Mouse (Mus musculus): ENCODE data around the gene Olfr884. TPM values are rescaled to one million over a fixed set of nuclear protein-coding genes. Genes with fewer than 3 reads are reported as not detected.
A peak's percentile ranks its signal among the peaks of the same experiment; 100 is the strongest.

The Olfr884 gene
- polyA plus RNA-seq (2015; fragmentation: Nextera tagmentation; extraction: Ambion mirVana): not detected in 2 replicates

- no peak within 1 kb of the TSS for H3K27ac ChIP-seq (ENCODE audit: low read length)
- H3K4me3 ChIP-seq (ENCODE audit: low read depth, low read length): no peak within 1 kb of the TSS
- no peaks in the 10 kb centered on the region for H3K4me1 ChIP-seq (ENCODE audit: insufficient read depth, low read depth, low read length)
- H3K9ac ChIP-seq (replicated peaks; ENCODE audit: low read depth): no peak within 1 kb of the TSS
- DNase-seq (ENCODE audit: low spot score) (no peak), ATAC-seq (no peak)
- TF ChIP-seq EP300 (IDR thresholded peaks at IDR 0.05) (no peak), CTCF (IDR thresholded peaks at IDR 0.05) (no peak)
- no peaks in the 10 kb centered on the region for H3K36me3 ChIP-seq (ENCODE audit: insufficient read depth, low read length)
- H3K27me3 ChIP-seq (replicated peaks; ENCODE audit: insufficient read depth, low read length): no peaks in the 10 kb centered on the region
- WGBS: 49% methylated on average over 1 of the region's 1 CpGs
- H3K4me2 ChIP-seq (replicated peaks; ENCODE audit: low read depth, low read length): no peak within 1 kb of the TSS
- no peaks in the 10 kb centered on the region for H3K9me3 ChIP-seq (ENCODE audit: low read length)
Observed at GRCm38 (mm10) chr9:38046255-38046654, at the start of gene Olfr884. Olfr884 (plus strand) TSS chr9:38046555.

GRCm38 (mm10) chr9:37998581-37999204 lies 47.7 kb upstream of the Olfr884 start:
- TF ChIP-seq EP300 (IDR thresholded peaks at IDR 0.05) (no peak), CTCF (IDR thresholded peaks at IDR 0.05) (0 out of 2 replicates have a peak, but pooled peaks have one; percentile 11)
- DNase-seq (ENCODE audit: low spot score): no peak
- 31% methylated on average over 2 of the region's 2 CpGs for WGBS

GRCm38 (mm10) chr9:38000021-38000420 lies 46.3 kb upstream of the Olfr884 start:
- Histone ChIP-seq H3K4me1 (ENCODE audit: insufficient read depth, low read depth, low read length) (no peaks in the 10 kb centered on the region), H3K27me3 (replicated peaks; ENCODE audit: insufficient read depth, low read length) (no peaks in the 10 kb centered on the region), H3K27ac (ENCODE audit: low read length) (no peak overlapping the region), H3K9ac (replicated peaks; ENCODE audit: low read depth) (no peak overlapping the region), H3K9me3 (ENCODE audit: low read length) (no peaks in the 10 kb centered on the region), H3K4me2 (replicated peaks; ENCODE audit: low read depth, low read length) (no peak overlapping the region), H3K36me3 (ENCODE audit: insufficient read depth, low read length) (no peaks in the 10 kb centered on the region), H3K4me3 (ENCODE audit: low read depth, low read length) (no peak overlapping the region)
- peak; percentile 5 for DNase-seq (ENCODE audit: low spot score)
- whole genome bisulfite sequencing: 43% methylated on average over 1 of the region's 1 CpGs
- TF ChIP-seq CTCF (IDR thresholded peaks at IDR 0.05): no peak
- TF ChIP-seq EP300 (IDR thresholded peaks at IDR 0.05): no peak
- ATAC-seq: no peak

More at GRCm38 (mm10) chr9:37998581-37999204, 47.7 kb upstream of the Olfr884 start:
- Histone ChIP-seq H3K9me3 (ENCODE audit: low read length) (no peaks in the 10 kb centered on the region), H3K27ac (ENCODE audit: low read length) (no peak overlapping the region), H3K27me3 (replicated peaks; ENCODE audit: insufficient read depth, low read length) (no peaks in the 10 kb centered on the region), H3K9ac (replicated peaks; ENCODE audit: low read depth) (no peak overlapping the region), H3K4me2 (replicated peaks; ENCODE audit: low read depth, low read length) (no peak overlapping the region), H3K4me3 (ENCODE audit: low read depth, low read length) (no peak overlapping the region), H3K36me3 (ENCODE audit: insufficient read depth, low read length) (no peaks in the 10 kb centered on the region), H3K4me1 (ENCODE audit: insufficient read depth, low read depth, low read length) (no peaks in the 10 kb centered on the region)
- ATAC-seq: no peak

GRCm38 (mm10) chr9:38025508-38025907 lies 20.8 kb upstream of the Olfr884 start, which contains the start of gene Olfr883:
Olfr883 (plus strand) TSS chr9:38025808.
- no peaks in the 10 kb centered on the region for H3K36me3 ChIP-seq (ENCODE audit: insufficient read depth, low read length)
- DNase-seq (ENCODE audit: low spot score) (no peak), ATAC-seq (no peak)
- H3K4me3 ChIP-seq (ENCODE audit: low read depth, low read length): no peak within 1 kb of the TSS
- 69% methylated on average over 1 of the region's 1 CpGs for WGBS
- TF ChIP-seq CTCF (IDR thresholded peaks at IDR 0.05) (no peak), EP300 (IDR thresholded peaks at IDR 0.05) (no peak)
- no peak within 1 kb of the TSS for H3K9ac ChIP-seq (replicated peaks; ENCODE audit: low read depth)
- H3K4me2 ChIP-seq (replicated peaks; ENCODE audit: low read depth, low read length): no peak within 1 kb of the TSS
- no peaks in the 10 kb centered on the region for H3K4me1 ChIP-seq (ENCODE audit: insufficient read depth, low read depth, low read length)
- no peaks in the 10 kb centered on the region for H3K27me3 ChIP-seq (replicated peaks; ENCODE audit: insufficient read depth, low read length)
- no peak within 1 kb of the TSS for H3K27ac ChIP-seq (ENCODE audit: low read length)
- no peaks in the 10 kb centered on the region for H3K9me3 ChIP-seq (ENCODE audit: low read length)

GRCm38 (mm10) chr9:38061022-38061421 lies 14.7 kb downstream of the Olfr884 start, which contains the start of gene Olfr885:
Olfr885 (plus strand) TSS chr9:38061322.
- Histone ChIP-seq H3K27me3 (replicated peaks; ENCODE audit: insufficient read depth, low read length) (no peaks in the 10 kb centered on the region), H3K27ac (ENCODE audit: low read length) (no peak within 1 kb of the TSS), H3K9ac (replicated peaks; ENCODE audit: low read depth) (no peak within 1 kb of the TSS), H3K36me3 (ENCODE audit: insufficient read depth, low read length) (no peaks in the 10 kb centered on the region), H3K4me1 (ENCODE audit: insufficient read depth, low read depth, low read length) (no peaks in the 10 kb centered on the region), H3K9me3 (ENCODE audit: low read length) (no peaks in the 10 kb centered on the region), H3K4me3 (ENCODE audit: low read depth, low read length) (no peak within 1 kb of the TSS), H3K4me2 (replicated peaks; ENCODE audit: low read depth, low read length) (no peak within 1 kb of the TSS)
- 81% methylated on average over 3 of the region's 3 CpGs for WGBS
- no peak for DNase-seq (ENCODE audit: low spot score)
- no peak for TF ChIP-seq CTCF (IDR thresholded peaks at IDR 0.05)
- TF ChIP-seq EP300 (IDR thresholded peaks at IDR 0.05): no peak
- no peak for ATAC-seq

GRCm38 (mm10) chr9:38083772-38084171 lies 37.4 kb downstream of the Olfr884 start, which contains the start of gene Olfr887:
Olfr887 (plus strand) TSS chr9:38084072.
- no peaks in the 10 kb centered on the region for H3K36me3 ChIP-seq (ENCODE audit: insufficient read depth, low read length)
- DNase-seq (ENCODE audit: low spot score) (no peak), ATAC-seq (no peak)
- no peak for TF ChIP-seq CTCF (IDR thresholded peaks at IDR 0.05)
- no peak for TF ChIP-seq EP300 (IDR thresholded peaks at IDR 0.05)
- no peak within 1 kb of the TSS for H3K27ac ChIP-seq (ENCODE audit: low read length)
- H3K27me3 ChIP-seq (replicated peaks; ENCODE audit: insufficient read depth, low read length): no peaks in the 10 kb centered on the region
- no peak within 1 kb of the TSS for H3K4me2 ChIP-seq (replicated peaks; ENCODE audit: low read depth, low read length)
- H3K4me1 ChIP-seq (ENCODE audit: insufficient read depth, low read depth, low read length): no peaks in the 10 kb centered on the region
- 72% methylated on average over 1 of the region's 1 CpGs for WGBS
- H3K4me3 ChIP-seq (ENCODE audit: low read depth, low read length): no peak within 1 kb of the TSS
- H3K9ac ChIP-seq (replicated peaks; ENCODE audit: low read depth): no peak within 1 kb of the TSS
- no peaks in the 10 kb centered on the region for H3K9me3 ChIP-seq (ENCODE audit: low read length)

Other genes with a start within 250 kb of the Olfr884 start
- gene Olfr876, start 243.5 kb upstream of the Olfr884 start, polyA plus RNA-seq (2015; fragmentation: Nextera tagmentation; extraction: Ambion mirVana): not detected in 2 replicates
- not detected in 2 replicates for gene Olfr877, start 192.3 kb upstream of the Olfr884 start, polyA plus RNA-seq (2015; fragmentation: Nextera tagmentation; extraction: Ambion mirVana)
- not detected in 2 replicates for gene Olfr145, start 149.8 kb upstream of the Olfr884 start, polyA plus RNA-seq (2015; fragmentation: Nextera tagmentation; extraction: Ambion mirVana)
- not detected in 2 replicates for gene Olfr878, start 128.7 kb upstream of the Olfr884 start, polyA plus RNA-seq (2015; fragmentation: Nextera tagmentation; extraction: Ambion mirVana)
- gene Olfr881, start 54.7 kb upstream of the Olfr884 start, polyA plus RNA-seq (2015; fragmentation: Nextera tagmentation; extraction: Ambion mirVana): not detected in 2 replicates
- gene Olfr883, start 20.7 kb upstream of the Olfr884 start, polyA plus RNA-seq (2015; fragmentation: Nextera tagmentation; extraction: Ambion mirVana): not detected in 2 replicates
- gene Olfr885, start 14.8 kb downstream of the Olfr884 start, polyA plus RNA-seq (2015; fragmentation: Nextera tagmentation; extraction: Ambion mirVana): not detected in 2 replicates
- gene Olfr887, start 37.5 kb downstream of the Olfr884 start, polyA plus RNA-seq (2015; fragmentation: Nextera tagmentation; extraction: Ambion mirVana): not detected in 2 replicates
- gene Olfr888, start 61.6 kb downstream of the Olfr884 start, polyA plus RNA-seq (2015; fragmentation: Nextera tagmentation; extraction: Ambion mirVana): not detected in 2 replicates
- gene Olfr889, start 68.6 kb downstream of the Olfr884 start, polyA plus RNA-seq (2015; fragmentation: Nextera tagmentation; extraction: Ambion mirVana): 0.02 and 0.04 TPM in 2 replicates
- gene Olfr890, start 96.0 kb downstream of the Olfr884 start, polyA plus RNA-seq (2015; fragmentation: Nextera tagmentation; extraction: Ambion mirVana): not detected in 2 replicates
- gene Olfr891, start 134.3 kb downstream of the Olfr884 start, polyA plus RNA-seq (2015; fragmentation: Nextera tagmentation; extraction: Ambion mirVana): not detected in 2 replicates
- gene Olfr893, start 161.8 kb downstream of the Olfr884 start, polyA plus RNA-seq (2015; fragmentation: Nextera tagmentation; extraction: Ambion mirVana): not detected in 2 replicates
- not detected in 2 replicates for gene Olfr894, start 171.5 kb downstream of the Olfr884 start, polyA plus RNA-seq (2015; fragmentation: Nextera tagmentation; extraction: Ambion mirVana)
- gene Olfr143, start 206.2 kb downstream of the Olfr884 start, polyA plus RNA-seq (2015; fragmentation: Nextera tagmentation; extraction: Ambion mirVana): not detected in 2 replicates
- not detected in 2 replicates for gene Olfr895, start 221.3 kb downstream of the Olfr884 start, polyA plus RNA-seq (2015; fragmentation: Nextera tagmentation; extraction: Ambion mirVana)
- gene Olfr896-ps1, start 244.6 kb downstream of the Olfr884 start, polyA plus RNA-seq (2015; fragmentation: Nextera tagmentation; extraction: Ambion mirVana): not detected in 2 replicates